Mouse (Mus musculus) forebrain, embryonic 14.5 days (tissue): Measurements from ENCODE around the gene Rufy3. TPM values are rescaled to one million over a fixed set of nuclear protein-coding genes. Genes with fewer than 3 reads are reported as not detected.

ENCODE experiments used
- ATAC-seq: fragments of 200-750 bp; cut with Nextera tagmentation; 2 replicates; pipeline ENCODE4 v1.8.0; 2017; ENCODE audit warnings: mild to moderate bottlenecking, moderate library complexity
- DNase-seq: peaks from one replicate; pipeline ENCODE4 v3.0.0-alpha.2; 2015; ENCODE audit warnings: low spot score
- H3K27ac ChIP-seq: fragments of 300-500 bp; sonication (generic); 2 replicates; pipeline ENCODE4 v1.5.1; 2014; ENCODE audit warnings: low read depth, mild to moderate bottlenecking, control low read depth, low read length, moderate library complexity
- H3K27me3 ChIP-seq: fragments of 300-500 bp; sonication (generic); replicated peaks from 2 replicates; pipeline ENCODE4 v1.6.1; 2014; ENCODE audit warnings: low read length, control low read depth, mixed read lengths; ENCODE audit not compliant: control insufficient read depth, insufficient read depth
- H3K36me3 ChIP-seq: fragments of 300-500 bp; sonication (generic); 2 replicates; pipeline ENCODE4 v1.6.1; 2014; ENCODE audit warnings: low read length, control low read depth; ENCODE audit not compliant: control insufficient read depth, insufficient read depth
- H3K4me1 ChIP-seq: fragments of 300-500 bp; sonication (generic); 2 replicates; pipeline ENCODE4 v1.6.1; 2014; ENCODE audit warnings: antibody characterized with exemption, low read length, control low read depth; ENCODE audit not compliant: control insufficient read depth, insufficient read depth
- H3K4me2 ChIP-seq: fragments of 300-500 bp; sonication (generic); 2 replicates; pipeline ENCODE4 v1.6.1; 2014; ENCODE audit warnings: mild to moderate bottlenecking, control low read depth, low read length
- H3K4me3 ChIP-seq: fragments of 300-500 bp; sonication (generic); 2 replicates; pipeline ENCODE4 v1.5.1; 2014; ENCODE audit warnings: low read depth, low read length, control low read depth
- H3K9ac ChIP-seq: fragments of 300-500 bp; sonication (generic); 2 replicates; pipeline ENCODE4 v1.6.1; 2014; ENCODE audit warnings: mild to moderate bottlenecking, low read length, control low read depth, moderate library complexity
- H3K9me3 ChIP-seq: fragments of 300-500 bp; sonication (generic); replicated peaks from 2 replicates; pipeline ENCODE4 v1.6.1; 2016; ENCODE audit warnings: low read length, control low read depth, mixed read lengths; ENCODE audit not compliant: control insufficient read depth
- WGBS: fragments of 180-500 bp; shearing (Covaris S2); extraction: QIAGEN DNeasy Blood & Tissue Kit; methylation state at CpG from one replicate; pipeline ENCODE4 v1.1.7; 2014; 5-methylcytosine and 5-hydroxymethylcytosine counted together
- polyA plus RNA-seq: library from polyadenylated mRNA; unstranded; fragments of >200 nt; fragmentation: Nextera tagmentation; extraction: Ambion mirVana; gene quantifications from 2 replicates; pipeline ENCODE4 v1.2.1, GENCODE M21; 2014

Rufy3 gene
- polyA plus RNA-seq, 1 experiment from 2014 or later, result 155 TPM

GRCm38 (mm10) chr5:88632463-88632862 is 67.6 kb downstream of the Rufy3 start:
- no peaks in the 10 kb centered on the region for H3K9me3 ChIP-seq
- peaks cover 87% of the 10 kb centered on the region for H3K36me3 ChIP-seq
- H3K27me3 ChIP-seq, result no peaks in the 10 kb centered on the region
- H3K4me3 ChIP-seq, result no peak overlapping the region
- 92% methylated on average over 9 of the region's 9 CpGs for WGBS
- H3K9ac ChIP-seq, result no peak overlapping the region
- DNase-seq (no peak), ATAC-seq (no peak)
- no peaks in the 10 kb centered on the region for H3K4me1 ChIP-seq
- no peak overlapping the region for H3K27ac ChIP-seq
- no peak overlapping the region for H3K4me2 ChIP-seq

- Histone ChIP-seq H3K4me2 (no peak overlapping the region), H3K27ac (no peak overlapping the region), H3K9ac (no peak overlapping the region), H3K27me3 (no peaks in the 10 kb centered on the region), H3K9me3 (no peaks in the 10 kb centered on the region), H3K36me3 (peaks cover 86% of the 10 kb centered on the region), H3K4me1 (no peaks in the 10 kb centered on the region), H3K4me3 (no peak overlapping the region)
- WGBS, result 77% methylated on average over 5 of the region's 5 CpGs
- ATAC-seq (no peak), DNase-seq (no peak)
Measured at GRCm38 (mm10) chr5:88634076-88634475, 69.2 kb downstream of the Rufy3 start.

- no peak for DNase-seq
- Histone ChIP-seq H3K4me1 (no peaks in the 10 kb centered on the region), H3K36me3 (peaks cover 89% of the 10 kb centered on the region), H3K27ac (no peak overlapping the region), H3K9me3 (no peaks in the 10 kb centered on the region), H3K9ac (no peak overlapping the region), H3K4me3 (no peak overlapping the region), H3K4me2 (no peak overlapping the region), H3K27me3 (no peaks in the 10 kb centered on the region)
- ATAC-seq, result no peak
- 85% methylated on average over 9 of the region's 9 CpGs for WGBS
Measured at GRCm38 (mm10) chr5:88642786-88643185, 77.9 kb downstream of the Rufy3 start.

- no peak overlapping the region for H3K9ac ChIP-seq
- H3K36me3 ChIP-seq, result peaks cover 91% of the 10 kb centered on the region
- no peak for ATAC-seq
- H3K9me3 ChIP-seq, result no peaks in the 10 kb centered on the region
- no peak overlapping the region for H3K4me3 ChIP-seq
- H3K4me1 ChIP-seq, result no peaks in the 10 kb centered on the region
- DNase-seq, result no peak
- no peaks in the 10 kb centered on the region for H3K27me3 ChIP-seq
- H3K4me2 ChIP-seq, result no peak overlapping the region
- WGBS, result 92% methylated on average over 9 of the region's 9 CpGs
- no peak overlapping the region for H3K27ac ChIP-seq
Measured at GRCm38 (mm10) chr5:88643491-88643890, 78.7 kb downstream of the Rufy3 start.

GRCm38 (mm10) chr5:88644901-88645300 is 80.1 kb downstream of the Rufy3 start:
- no peak for DNase-seq
- H3K4me3 ChIP-seq, result no peak overlapping the region
- 90% methylated on average over 2 of the region's 2 CpGs for WGBS
- no peak overlapping the region for H3K4me2 ChIP-seq
- no peak overlapping the region for H3K9ac ChIP-seq
- H3K27me3 ChIP-seq, result no peaks in the 10 kb centered on the region
- no peaks in the 10 kb centered on the region for H3K4me1 ChIP-seq
- ATAC-seq, result no peak
- H3K36me3 ChIP-seq, result peaks cover 91% of the 10 kb centered on the region
- H3K9me3 ChIP-seq, result no peaks in the 10 kb centered on the region
- H3K27ac ChIP-seq, result no peak overlapping the region

GRCm38 (mm10) chr5:88645405-88645804 is 80.6 kb downstream of the Rufy3 start:
- H3K27ac ChIP-seq, result no peak overlapping the region
- peaks cover 94% of the 10 kb centered on the region for H3K36me3 ChIP-seq
- H3K4me2 ChIP-seq, result no peak overlapping the region
- H3K4me3 ChIP-seq, result no peak overlapping the region
- no peaks in the 10 kb centered on the region for H3K4me1 ChIP-seq
- DNase-seq (no peak), ATAC-seq (no peak)
- no peaks in the 10 kb centered on the region for H3K27me3 ChIP-seq
- WGBS, result 85% methylated on average over 5 of the region's 5 CpGs
- no peak overlapping the region for H3K9ac ChIP-seq
- H3K9me3 ChIP-seq, result no peaks in the 10 kb centered on the region

- H3K4me3 ChIP-seq, result no peak overlapping the region
- H3K4me1 ChIP-seq, result no peaks in the 10 kb centered on the region
- DNase-seq (no peak), ATAC-seq (no peak)
- no peaks in the 10 kb centered on the region for H3K9me3 ChIP-seq
- no peak overlapping the region for H3K9ac ChIP-seq
- no peak overlapping the region for H3K27ac ChIP-seq
- H3K36me3 ChIP-seq, result peaks cover 86% of the 10 kb centered on the region
- H3K27me3 ChIP-seq, result no peaks in the 10 kb centered on the region
- H3K4me2 ChIP-seq, result no peak overlapping the region
- 92% methylated on average over 17 of the region's 17 CpGs for WGBS
Measured at GRCm38 (mm10) chr5:88649250-88650173, 84.7 kb downstream of the Rufy3 start.

GRCm38 (mm10) chr5:88652589-88652988 is 87.7 kb downstream of the Rufy3 start:
- Histone ChIP-seq H3K4me3 (no peak overlapping the region), H3K9ac (no peak overlapping the region), H3K4me2 (no peak overlapping the region), H3K36me3 (peaks cover 79% of the 10 kb centered on the region), H3K4me1 (no peaks in the 10 kb centered on the region), H3K27ac (no peak overlapping the region), H3K9me3 (no peaks in the 10 kb centered on the region), H3K27me3 (no peaks in the 10 kb centered on the region)
- DNase-seq (no peak), ATAC-seq (no peak)
- WGBS, result 88% methylated on average over 5 of the region's 5 CpGs

- DNase-seq (no peak), ATAC-seq (no peak)
- H3K4me2 ChIP-seq, result no peak overlapping the region
- no peaks in the 10 kb centered on the region for H3K27me3 ChIP-seq
- H3K4me1 ChIP-seq, result no peaks in the 10 kb centered on the region
- WGBS, result 92% methylated on average over 1 of the region's 1 CpGs
- H3K9me3 ChIP-seq, result no peaks in the 10 kb centered on the region
- H3K27ac ChIP-seq, result no peak overlapping the region
- H3K9ac ChIP-seq, result no peak overlapping the region
- no peak overlapping the region for H3K4me3 ChIP-seq
- peaks cover 73% of the 10 kb centered on the region for H3K36me3 ChIP-seq
Measured at GRCm38 (mm10) chr5:88657868-88658267, 93.0 kb downstream of the Rufy3 start.
